Mouse (Mus musculus) lung, adult 10 weeks (tissue): ENCODE measurements around the gene Htr1a. TPM values are rescaled to one million over a fixed set of nuclear protein-coding genes. Genes with fewer than 3 reads are reported as not detected.

Experiments
- polyA plus RNA-seq: library from polyadenylated mRNA; stranded (reverse); fragments of 350-450 nt; fragmentation: Illumina TruSeq; extraction: RNeasy Lipid Tissue Mini Kit (QIAGEN cat#74804); gene quantifications from one replicate; pipeline ENCODE4 v1.2.3, GENCODE M21; 2014; ENCODE audit warnings: low read depth, low replicate concordance; ENCODE audit not compliant: insufficient read depth

Gene Htr1a
- polyA plus RNA-seq = not detected

GRCm38 (mm10) chr13:105443339-105443738 is at the start of gene Htr1a:
Gene Htr1a, plus strand, starts transcription at chr13:105443639.

Other genes starting within 250 kb of the Htr1a start
- gene Rnf180, start 148.8 kb upstream of the Htr1a start, polyA plus RNA-seq = 1.5 TPM